ENCODE assay signal across 11 mouse cellular contexts in genomic region chr12:29348698-29349097, GRCm38 (mm10).
DNase-seq lines count a peak whose midpoint lies in the region; ATAC-seq and TF ChIP-seq lines count a peak whose summit lies in the region.
"Had no signal": no experiment of that assay in that cellular context is flagged by ENCODE, and none has a peak within 500 bp of the region (broad histone marks: within the 10 kb centered on the region; RNA-seq: fewer than 3 reads in every experiment).

No protein-coding gene starts in this region.

- no peak overlapping the region for H3K4me2 ChIP-seq in forebrain, embryonic 16.5 days (ENCODE audit: low read length)
- H3K4me2 ChIP-seq: midbrain, embryonic 12.5 days had no signal

- no peaks in the 10 kb centered on the region for H3K4me1 ChIP-seq in kidney, adult 2 months (ENCODE audit: control insufficient read depth, insufficient read depth, low read length)
- peaks cover 10% of the 10 kb centered on the region for H3K4me1 ChIP-seq in cerebellum, adult 2 months (ENCODE audit: control insufficient read depth, insufficient read depth, low read length)
- peaks cover 12% of the 10 kb centered on the region for H3K4me1 ChIP-seq in forebrain, embryonic 16.5 days (replicated peaks; ENCODE audit: control insufficient read depth, insufficient read depth, low read length)

- ATAC-seq in forebrain, embryonic 16.5 days = peak; percentile 51
- no peak for ATAC-seq in megakaryocyte progenitor cell, adult 5-6 weeks (replicated peaks; ENCODE audit: poor library complexity)
- no peak for ATAC-seq in activated CD4-positive, CD25-positive, alpha-beta regulatory T cell, adult 4 months

- 39% methylated on average over 2 of the region's 2 CpGs for WGBS in kidney, adult 2 months
- WGBS in cerebellum, adult 2 months = 8% methylated on average over 2 of the region's 2 CpGs
- 51% methylated on average over 2 of the region's 2 CpGs for WGBS in forebrain, embryonic 16.5 days

- no peaks in the 10 kb centered on the region for H3K27me3 ChIP-seq in kidney, adult 2 months (replicated peaks; ENCODE audit: control insufficient read depth, insufficient read depth, low read length)
- H3K27me3 ChIP-seq in cerebellum, adult 2 months (ENCODE audit: control insufficient read depth, insufficient read depth, low read length) = no peaks in the 10 kb centered on the region
- no peaks in the 10 kb centered on the region for H3K27me3 ChIP-seq in forebrain, embryonic 16.5 days (replicated peaks; ENCODE audit: control insufficient read depth, insufficient read depth, low read length)
- H3K27me3 ChIP-seq: midbrain, embryonic 12.5 days had no signal

- no peak overlapping the region for H3K4me3 ChIP-seq in kidney, adult 2 months (ENCODE audit: insufficient read depth, low read depth, low read length)
- H3K4me3 ChIP-seq in cerebellum, adult 2 months (replicated peaks; ENCODE audit: insufficient read depth, low read depth, low read length) = no peak overlapping the region
- no peak overlapping the region for H3K4me3 ChIP-seq in forebrain, embryonic 16.5 days (replicated peaks; ENCODE audit: low read length)
- H3K4me3 ChIP-seq: erythroblast, embryonic 14.5 days; left cerebral cortex, adult 2 months; midbrain, embryonic 12.5 days had no signal

- no peaks in the 10 kb centered on the region for H3K9me3 ChIP-seq in forebrain, embryonic 16.5 days (ENCODE audit: control insufficient read depth, low read length)
- H3K9me3 ChIP-seq: midbrain, embryonic 12.5 days had no signal

- H3K36me3 ChIP-seq in kidney, adult 2 months (ENCODE audit: control insufficient read depth, insufficient read depth, low read length) = no peaks in the 10 kb centered on the region
- no peaks in the 10 kb centered on the region for H3K36me3 ChIP-seq in forebrain, embryonic 16.5 days (ENCODE audit: control insufficient read depth, insufficient read depth)
- H3K36me3 ChIP-seq: midbrain, embryonic 12.5 days had no signal

- TF ChIP-seq POLR2A in kidney, adult 2 months (IDR thresholded peaks at IDR 0.05; ENCODE audit: low read depth, low read length) = no peak
- TF ChIP-seq POLR2A in cerebellum, adult 2 months (IDR thresholded peaks at IDR 0.05; ENCODE audit: borderline replicate concordance, insufficient read depth, low read length) = no peak

- no peak for TF ChIP-seq CTCF in kidney, adult 2 months (conservative IDR thresholded peaks at IDR 0.05; ENCODE audit: insufficient read depth, insufficient read length, low read depth, low read length)
- no peak for TF ChIP-seq CTCF in cerebellum, adult 2 months (IDR thresholded peaks at IDR 0.05; ENCODE audit: borderline replicate concordance, insufficient read depth, low read depth, low read length)

- no peak overlapping the region for H3K27ac ChIP-seq in kidney, adult 2 months (ENCODE audit: insufficient read depth, low read depth, low read length)
- H3K27ac ChIP-seq in cerebellum, adult 2 months (ENCODE audit: insufficient read depth, low read length) = no peak overlapping the region
- H3K27ac ChIP-seq in forebrain, embryonic 16.5 days (ENCODE audit: low read length) = peak overlapping the region; percentile 28
- H3K27ac ChIP-seq: left cerebral cortex, adult 2 months; midbrain, embryonic 12.5 days had no signal

- peak; percentile 4 for DNase-seq in kidney, adult 2 months
- DNase-seq in kidney, adult 9 months = no peak
- peak; percentile 44 to 61 for DNase-seq in cerebellum, adult 2 months
- DNase-seq in left cerebral cortex, postnatal 36 days (ENCODE audit: low spot score in 2 of 2) = peak; percentile 33 to 38
- no peak for DNase-seq in adrenal gland, postnatal 10 days

- intact Hi-C loops in left cerebral cortex, postnatal 36 days (cut with DNase I) = loop anchor here (5.0 kb wide), 1 partner anchor 489 kb away; no protein-coding TSS in a partner anchor

- H3K9ac ChIP-seq in forebrain, embryonic 16.5 days (replicated peaks; ENCODE audit: low read depth, low read length) = no peak overlapping the region
- H3K9ac ChIP-seq: midbrain, embryonic 12.5 days had no signal

Comparison
In these comparisons a context has a peak if more than half of its experiments do, and no peak if none do; other contexts are left out.
1. DNase-seq: peak in kidney, adult 2 months (single experiment), cerebellum, adult 2 months (2 of 2) and left cerebral cortex, postnatal 36 days (2 of 2); none in kidney, adult 9 months (single experiment) and adrenal gland, postnatal 10 days (single experiment).